Mouse (Mus musculus): ENCODE data around the gene Vpreb2. TPM values are rescaled to one million over a fixed set of nuclear protein-coding genes. Genes with fewer than 3 reads are reported as not detected.
"Not testable (repeated sequence)": the region's sequence is repeated elsewhere in the genome, so short reads cannot be mapped to it uniquely, and the experiment has no call there.

Vpreb2 gene
- total RNA-seq, 4 experiments from 2014 or later: not detected

- no peak for DNase-seq (ENCODE audit: low spot score)
These were observed 7.5 kb downstream of the Vpreb2 start for GRCm38 (mm10) chr16:17987703-17988102.

- not testable (repeated sequence) for DNase-seq (ENCODE audit: low spot score)
These were observed 12.1 kb downstream of the Vpreb2 start for GRCm38 (mm10) chr16:17992321-17992720.

- DNase-seq (ENCODE audit: low spot score): no peak
These were observed 19.4 kb downstream of the Vpreb2 start for GRCm38 (mm10) chr16:17999668-18000067.

DNA sequence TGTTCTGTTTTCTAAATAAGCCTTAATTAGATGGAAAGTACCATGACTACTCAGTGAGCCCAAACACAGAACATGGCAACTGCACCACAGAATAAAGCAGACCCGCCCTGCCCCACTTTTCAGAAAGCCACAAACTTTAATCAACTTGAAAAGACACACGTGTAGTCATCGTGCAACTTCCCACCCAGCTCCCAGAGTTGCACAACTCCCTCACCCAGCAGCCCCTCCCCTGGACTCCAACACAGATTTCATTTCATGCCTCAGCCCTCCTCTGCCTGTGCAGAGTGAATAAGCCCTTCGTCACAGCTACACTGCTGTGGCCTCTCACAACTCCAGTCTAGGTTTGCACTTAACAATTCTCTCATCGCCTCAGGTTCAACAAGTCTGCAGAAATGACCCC is 24.4 kb downstream of the Vpreb2 start:
- no peak for DNase-seq (ENCODE audit: low spot score)

- DNase-seq (ENCODE audit: low spot score): no peak
These were observed 26.9 kb downstream of the Vpreb2 start for GRCm38 (mm10) chr16:18007083-18007482.

GRCm38 (mm10) chr16:18011101-18011500 is 30.9 kb downstream of the Vpreb2 start:
- DNase-seq (ENCODE audit: low spot score): no peak

GRCm38 (mm10) chr16:18016482-18016881 is 36.3 kb downstream of the Vpreb2 start:
- DNase-seq (ENCODE audit: low spot score): not testable (repeated sequence)

DNA sequence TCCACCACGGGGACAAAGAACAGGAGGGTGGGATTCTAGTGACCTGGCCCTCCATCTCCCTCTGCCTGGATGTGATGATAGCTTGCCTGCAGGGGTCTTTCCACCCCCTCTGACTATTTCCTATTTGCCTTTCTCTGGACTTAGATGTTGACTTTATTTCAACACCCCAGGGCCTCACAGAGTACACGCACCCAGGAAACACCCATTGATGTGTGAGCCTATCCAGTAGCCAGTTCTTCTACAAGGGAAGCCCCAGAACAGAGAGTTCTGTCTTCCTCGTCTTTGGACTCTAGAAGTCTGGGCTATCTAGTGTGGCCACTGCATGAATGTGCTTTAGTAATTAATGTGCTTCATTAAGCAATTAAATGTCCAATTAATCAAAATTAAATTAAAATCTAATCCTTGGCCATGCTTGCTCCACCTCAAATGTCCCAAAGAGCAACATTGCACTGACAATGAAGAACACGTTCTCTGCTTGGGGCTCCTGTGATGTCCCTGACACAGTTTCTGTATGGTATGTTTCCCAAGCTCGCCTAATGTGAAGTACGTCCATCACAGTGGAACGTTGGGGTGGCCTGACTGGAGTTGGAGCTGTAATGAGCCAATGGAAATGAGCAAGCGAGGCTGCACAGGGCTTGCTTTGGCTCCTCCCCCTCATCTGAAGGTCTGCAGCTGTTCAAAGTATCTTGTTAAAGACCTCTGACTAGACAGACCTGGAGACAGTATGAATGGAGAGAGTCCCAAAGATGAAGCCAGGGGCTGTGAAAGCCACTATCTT is 42.7 kb downstream of the Vpreb2 start:
- DNase-seq (ENCODE audit: low spot score): no peak

- DNase-seq (ENCODE audit: low spot score): no peak
These were observed 47.1 kb downstream of the Vpreb2 start for GRCm38 (mm10) chr16:18027371-18027770.

Other genes starting within 250 kb of the Vpreb2 start
- 10 to 100 TPM; 22.3 to 27.2 (median 23.0) TPM for gene Med15, start 247.5 kb upstream of the Vpreb2 start, total RNA-seq (2022)
- 10 to 100 TPM; 18.8 to 23.0 (median 19.4) TPM for gene Klhl22, start 220.8 kb upstream of the Vpreb2 start, total RNA-seq (2022)
- gene Scarf2, start 183.1 kb upstream of the Vpreb2 start, total RNA-seq (2022): 1 to 10 TPM; 3.3 to 5.2 (median 4.4) TPM
- gene B830017H08Rik, start 147.3 kb upstream of the Vpreb2 start, total RNA-seq (2022): not detected
- gene Car15, start 142.1 kb upstream of the Vpreb2 start, total RNA-seq (2022): 1 to 10 TPM; 1.3 to 2.3 (median 1.9) TPM
- gene Gm20518, start 88.8 kb upstream of the Vpreb2 start, total RNA-seq (2022): under 1 TPM; 0.13 to 0.65 (median 0.28) TPM
- gene Tssk1, start 86.2 kb upstream of the Vpreb2 start, total RNA-seq (2022): under 1 TPM in 3 of 4 experiments, not detected in 1; 0.17 to 0.33 (median 0.22) TPM
- 10 to 100 TPM; 44.4 to 51.8 (median 48.7) TPM for gene Dgcr2, start 81.9 kb upstream of the Vpreb2 start, total RNA-seq (2022)
- under 1 TPM in 1 of 4 experiments, not detected in 3; 0.20 TPM for gene Tssk2, start 81.8 kb upstream of the Vpreb2 start, total RNA-seq (2022)
- gene Ess2, start 69.1 kb upstream of the Vpreb2 start, total RNA-seq (2022): 10 to 100 TPM in 1 of 4 experiments, 1 to 10 TPM in 3; 8.0 to 10.1 (median 9.6) TPM
- gene Gsc2, start 65.4 kb upstream of the Vpreb2 start, total RNA-seq (2022): not detected
- gene Slc25a1, start 52.2 kb upstream of the Vpreb2 start, total RNA-seq (2022): 1 to 10 TPM; 4.6 to 7.9 (median 7.2) TPM
- 10 to 100 TPM; 40.3 to 52.7 (median 40.4) TPM for gene Dgcr6, start 72.4 kb downstream of the Vpreb2 start, total RNA-seq (2022)
- gene Prodh, start 109.8 kb downstream of the Vpreb2 start, total RNA-seq (2022): 10 to 100 TPM; 12.9 to 36.7 (median 16.9) TPM
- 1 to 10 TPM; 2.8 to 4.7 (median 3.8) TPM for gene Rtn4r, start 147.2 kb downstream of the Vpreb2 start, total RNA-seq (2022)
- not detected for gene Ccdc188, start 237.5 kb downstream of the Vpreb2 start, total RNA-seq (2022)